8 mouse cellular contexts compared by ENCODE assay signal in the genomic region with DNA sequence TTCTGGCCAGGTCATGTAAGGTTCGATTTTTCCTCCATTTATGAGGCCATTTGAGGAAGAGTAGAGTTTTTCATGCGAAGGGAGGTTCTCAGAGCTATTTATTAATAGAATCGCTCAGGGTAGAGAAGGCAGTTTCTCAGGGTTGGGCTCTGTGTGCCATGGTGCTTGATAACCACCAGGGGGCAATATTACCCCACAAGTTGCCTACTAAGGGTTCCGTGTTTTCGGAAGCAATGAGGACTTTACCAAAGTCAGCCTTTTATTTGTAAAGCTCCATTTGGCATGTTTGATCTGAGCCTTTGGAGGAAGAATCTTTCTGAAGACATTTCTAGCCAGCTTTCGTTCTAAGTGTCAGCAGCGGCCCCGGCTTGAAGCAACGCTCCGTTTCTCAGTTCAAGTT. TPM values are rescaled to one million over a fixed set of nuclear protein-coding genes. Genes with fewer than 3 reads are reported as not detected.
DNase-seq lines count a peak whose midpoint lies in the region; ATAC-seq lines count a peak whose summit lies in the region.

No protein-coding gene starts in this region.

- peak; percentile 47 for DNase-seq in midbrain, embryonic 10.5 days (ENCODE audit: low spot score)
- peak; percentile 67 for DNase-seq in adrenal gland, postnatal 14 days
- DNase-seq in embryonic facial prominence, embryonic 10.5 days (ENCODE audit: low spot score), result peak; percentile 57
- DNase-seq in limb, embryonic 10.5 days (ENCODE audit: low spot score), result peak; percentile 55
- peak; percentile 61 for DNase-seq in neural tube, embryonic 11.5 days (ENCODE audit: low spot score)
- no peak for DNase-seq in ovary, postnatal 10 days (ENCODE audit: low spot score)

- ATAC-seq in midbrain, embryonic 16.5 days, result no peak
- ATAC-seq in hindbrain, embryonic 15.5 days (ENCODE audit: low FRiP score, low read depth), result peak; percentile 68; the same call in 1 of the 2 replicates
- no peak for ATAC-seq in neural tube, embryonic 11.5 days (ENCODE audit: insufficient read depth, low FRiP score, low TSS enrichment)

- H3K36me3 ChIP-seq in midbrain, embryonic 10.5 days, result peaks cover 49% of the 10 kb centered on the region
- H3K36me3 ChIP-seq in midbrain, embryonic 16.5 days (ENCODE audit: control insufficient read depth, insufficient read depth, low read length), result peaks cover 5% of the 10 kb centered on the region
- peaks cover 31% of the 10 kb centered on the region for H3K36me3 ChIP-seq in embryonic facial prominence, embryonic 10.5 days (replicated peaks)
- H3K36me3 ChIP-seq in hindbrain, embryonic 15.5 days, result peaks cover 5% of the 10 kb centered on the region
- peaks cover 17% of the 10 kb centered on the region for H3K36me3 ChIP-seq in limb, embryonic 10.5 days
- peaks cover under 1% of the 10 kb centered on the region; the same call in 1 of the 2 replicates for H3K36me3 ChIP-seq in neural tube, embryonic 11.5 days (ENCODE audit: control insufficient read depth, insufficient read depth, low read length)

- H3K9ac ChIP-seq in midbrain, embryonic 16.5 days (ENCODE audit: low read depth, low read length), result no peak overlapping the region
- H3K9ac ChIP-seq in hindbrain, embryonic 15.5 days, result no peak overlapping the region
- H3K9ac ChIP-seq in neural tube, embryonic 11.5 days (ENCODE audit: low read length), result no peak overlapping the region

- 57% methylated on average over 10 of the region's 10 CpGs for WGBS in midbrain, embryonic 10.5 days
- 54% methylated on average over 10 of the region's 10 CpGs for WGBS in midbrain, embryonic 16.5 days
- WGBS in embryonic facial prominence, embryonic 10.5 days, result 56% methylated on average over 10 of the region's 10 CpGs
- WGBS in hindbrain, embryonic 15.5 days, result 49% methylated on average over 10 of the region's 10 CpGs
- 52% methylated on average over 10 of the region's 10 CpGs for WGBS in limb, embryonic 10.5 days
- 49% methylated on average over 10 of the region's 10 CpGs for WGBS in neural tube, embryonic 11.5 days

- H3K27me3 ChIP-seq in midbrain, embryonic 10.5 days (ENCODE audit: low read depth, poor library complexity, severe bottlenecking), result no peaks in the 10 kb centered on the region
- H3K27me3 ChIP-seq in midbrain, embryonic 16.5 days (ENCODE audit: control insufficient read depth, insufficient read depth, low read depth, low read length), result no peaks in the 10 kb centered on the region
- H3K27me3 ChIP-seq in embryonic facial prominence, embryonic 10.5 days (replicated peaks; ENCODE audit: low read depth, poor library complexity, severe bottlenecking), result no peaks in the 10 kb centered on the region
- no peaks in the 10 kb centered on the region for H3K27me3 ChIP-seq in hindbrain, embryonic 15.5 days
- H3K27me3 ChIP-seq in limb, embryonic 10.5 days (ENCODE audit: low read depth, poor library complexity, severe bottlenecking), result no peaks in the 10 kb centered on the region
- H3K27me3 ChIP-seq in neural tube, embryonic 11.5 days (ENCODE audit: control insufficient read depth, insufficient read depth, low read length), result no peaks in the 10 kb centered on the region

- no peak overlapping the region for H3K27ac ChIP-seq in midbrain, embryonic 10.5 days (replicated peaks)
- H3K27ac ChIP-seq in midbrain, embryonic 16.5 days (ENCODE audit: low read length), result no peak overlapping the region
- no peak overlapping the region for H3K27ac ChIP-seq in embryonic facial prominence, embryonic 10.5 days (replicated peaks)
- no peak overlapping the region for H3K27ac ChIP-seq in hindbrain, embryonic 15.5 days (replicated peaks)
- no peak overlapping the region for H3K27ac ChIP-seq in limb, embryonic 10.5 days
- H3K27ac ChIP-seq in neural tube, embryonic 11.5 days (ENCODE audit: low read depth, low read length), result no peak overlapping the region

- H3K4me3 ChIP-seq in midbrain, embryonic 10.5 days, result no peak overlapping the region
- H3K4me3 ChIP-seq in midbrain, embryonic 16.5 days (ENCODE audit: low read depth, low read length), result no peak overlapping the region
- H3K4me3 ChIP-seq in embryonic facial prominence, embryonic 10.5 days, result no peak overlapping the region
- no peak overlapping the region for H3K4me3 ChIP-seq in hindbrain, embryonic 15.5 days
- H3K4me3 ChIP-seq in limb, embryonic 10.5 days, result no peak overlapping the region
- no peak overlapping the region for H3K4me3 ChIP-seq in neural tube, embryonic 11.5 days (ENCODE audit: low read depth, low read length)

- no peaks in the 10 kb centered on the region for H3K9me3 ChIP-seq in midbrain, embryonic 10.5 days (replicated peaks)
- H3K9me3 ChIP-seq in midbrain, embryonic 16.5 days (replicated peaks; ENCODE audit: control insufficient read depth, low read length, poor library complexity, severe bottlenecking), result no peaks in the 10 kb centered on the region
- H3K9me3 ChIP-seq in embryonic facial prominence, embryonic 10.5 days, result no peaks in the 10 kb centered on the region
- no peaks in the 10 kb centered on the region for H3K9me3 ChIP-seq in hindbrain, embryonic 15.5 days
- no peaks in the 10 kb centered on the region for H3K9me3 ChIP-seq in limb, embryonic 10.5 days (replicated peaks)
- no peaks in the 10 kb centered on the region for H3K9me3 ChIP-seq in neural tube, embryonic 11.5 days (ENCODE audit: control insufficient read depth, low read length)

- H3K4me1 ChIP-seq in midbrain, embryonic 10.5 days, result 0 out of 2 replicates have a peak, but pooled peaks cover 7% of the 10 kb centered on the region
- H3K4me1 ChIP-seq in midbrain, embryonic 16.5 days (ENCODE audit: control insufficient read depth, insufficient read depth, low read length), result peaks cover 6% of the 10 kb centered on the region; the same call in 1 of the 2 replicates
- H3K4me1 ChIP-seq in embryonic facial prominence, embryonic 10.5 days, result no peaks in the 10 kb centered on the region
- peaks cover 21% of the 10 kb centered on the region for H3K4me1 ChIP-seq in hindbrain, embryonic 15.5 days (replicated peaks)
- no peaks in the 10 kb centered on the region; the same call in 1 of the 2 replicates for H3K4me1 ChIP-seq in limb, embryonic 10.5 days
- no peaks in the 10 kb centered on the region for H3K4me1 ChIP-seq in neural tube, embryonic 11.5 days (ENCODE audit: control insufficient read depth, insufficient read depth, low read length)

- H3K4me2 ChIP-seq in midbrain, embryonic 16.5 days (ENCODE audit: low read length), result no peak overlapping the region
- H3K4me2 ChIP-seq in hindbrain, embryonic 15.5 days, result no peak overlapping the region
- no peak overlapping the region for H3K4me2 ChIP-seq in neural tube, embryonic 11.5 days (ENCODE audit: low read depth)

RNA-seq across cellular contexts. Expression of gene Cacna2d4, which starts 16.0 kb away (rescaled TPM):
- 0.12 TPM in 1 of 2 replicates, not detected in the other for polyA plus RNA-seq in midbrain, embryonic 10.5 days (2016; fragmentation: Nextera tagmentation; extraction: Ambion mirVana)
- polyA plus RNA-seq in midbrain, embryonic 16.5 days (2015; fragmentation: Nextera tagmentation; extraction: Ambion mirVana), result 0.47 and 0.63 TPM in 2 replicates
- 0.94 TPM in 1 of 2 replicates, not detected in the other for total RNA-seq in adrenal gland, postnatal 14 days (2021)
- polyA plus RNA-seq in embryonic facial prominence, embryonic 10.5 days (2016; fragmentation: Nextera tagmentation; extraction: Ambion mirVana), result not detected in 2 replicates
- 0.45 and 0.46 TPM in 2 replicates for polyA plus RNA-seq in hindbrain, embryonic 15.5 days (2015; fragmentation: Nextera tagmentation; extraction: Ambion mirVana)
- polyA plus RNA-seq in limb, embryonic 10.5 days (2016; fragmentation: Nextera tagmentation; extraction: Ambion mirVana), result not detected in 2 replicates
- 0.28 TPM in 1 of 2 replicates, not detected in the other for polyA plus RNA-seq in neural tube, embryonic 11.5 days (2014; fragmentation: Nextera tagmentation; extraction: Ambion mirVana)

RNA-seq across cellular contexts. Expression of gene Cacna1c, which starts 24.1 kb away (rescaled TPM):
- 1.4 and 1.5 TPM in 2 replicates for polyA plus RNA-seq in midbrain, embryonic 10.5 days (2016; fragmentation: Nextera tagmentation; extraction: Ambion mirVana)
- 8.1 and 8.3 TPM in 2 replicates for polyA plus RNA-seq in midbrain, embryonic 16.5 days (2015; fragmentation: Nextera tagmentation; extraction: Ambion mirVana)
- total RNA-seq in adrenal gland, postnatal 14 days (2021), result 58.2 and 66.2 TPM in 2 replicates
- 4.2 and 4.9 TPM in 2 replicates for polyA plus RNA-seq in embryonic facial prominence, embryonic 10.5 days (2016; fragmentation: Nextera tagmentation; extraction: Ambion mirVana)
- polyA plus RNA-seq in hindbrain, embryonic 15.5 days (2015; fragmentation: Nextera tagmentation; extraction: Ambion mirVana), result 6.3 and 7.0 TPM in 2 replicates
- 5.7 and 10.2 TPM in 2 replicates for polyA plus RNA-seq in limb, embryonic 10.5 days (2016; fragmentation: Nextera tagmentation; extraction: Ambion mirVana)
- 3.3 and 3.8 TPM in 2 replicates for polyA plus RNA-seq in neural tube, embryonic 11.5 days (2014; fragmentation: Nextera tagmentation; extraction: Ambion mirVana)

RNA-seq across cellular contexts. Expression of gene Dcp1b, which starts 45.2 kb away (rescaled TPM):
- polyA plus RNA-seq in midbrain, embryonic 10.5 days (2016; fragmentation: Nextera tagmentation; extraction: Ambion mirVana), result 10.5 and 13.8 TPM in 2 replicates
- polyA plus RNA-seq in midbrain, embryonic 16.5 days (2015; fragmentation: Nextera tagmentation; extraction: Ambion mirVana), result 13.4 and 13.8 TPM in 2 replicates
- 10.2 and 14.0 TPM in 2 replicates for total RNA-seq in adrenal gland, postnatal 14 days (2021)
- 8.4 and 8.7 TPM in 2 replicates for polyA plus RNA-seq in embryonic facial prominence, embryonic 10.5 days (2016; fragmentation: Nextera tagmentation; extraction: Ambion mirVana)
- 10.6 and 13.2 TPM in 2 replicates for polyA plus RNA-seq in hindbrain, embryonic 15.5 days (2015; fragmentation: Nextera tagmentation; extraction: Ambion mirVana)
- polyA plus RNA-seq in limb, embryonic 10.5 days (2016; fragmentation: Nextera tagmentation; extraction: Ambion mirVana), result 5.7 and 8.9 TPM in 2 replicates
- polyA plus RNA-seq in neural tube, embryonic 11.5 days (2014; fragmentation: Nextera tagmentation; extraction: Ambion mirVana), result 9.5 and 11.5 TPM in 2 replicates
